Mouse (Mus musculus): ENCODE results near the gene Sat2.
A peak's percentile ranks its signal among the peaks of the same experiment; 100 is the strongest.

Sat2 gene

DNA sequence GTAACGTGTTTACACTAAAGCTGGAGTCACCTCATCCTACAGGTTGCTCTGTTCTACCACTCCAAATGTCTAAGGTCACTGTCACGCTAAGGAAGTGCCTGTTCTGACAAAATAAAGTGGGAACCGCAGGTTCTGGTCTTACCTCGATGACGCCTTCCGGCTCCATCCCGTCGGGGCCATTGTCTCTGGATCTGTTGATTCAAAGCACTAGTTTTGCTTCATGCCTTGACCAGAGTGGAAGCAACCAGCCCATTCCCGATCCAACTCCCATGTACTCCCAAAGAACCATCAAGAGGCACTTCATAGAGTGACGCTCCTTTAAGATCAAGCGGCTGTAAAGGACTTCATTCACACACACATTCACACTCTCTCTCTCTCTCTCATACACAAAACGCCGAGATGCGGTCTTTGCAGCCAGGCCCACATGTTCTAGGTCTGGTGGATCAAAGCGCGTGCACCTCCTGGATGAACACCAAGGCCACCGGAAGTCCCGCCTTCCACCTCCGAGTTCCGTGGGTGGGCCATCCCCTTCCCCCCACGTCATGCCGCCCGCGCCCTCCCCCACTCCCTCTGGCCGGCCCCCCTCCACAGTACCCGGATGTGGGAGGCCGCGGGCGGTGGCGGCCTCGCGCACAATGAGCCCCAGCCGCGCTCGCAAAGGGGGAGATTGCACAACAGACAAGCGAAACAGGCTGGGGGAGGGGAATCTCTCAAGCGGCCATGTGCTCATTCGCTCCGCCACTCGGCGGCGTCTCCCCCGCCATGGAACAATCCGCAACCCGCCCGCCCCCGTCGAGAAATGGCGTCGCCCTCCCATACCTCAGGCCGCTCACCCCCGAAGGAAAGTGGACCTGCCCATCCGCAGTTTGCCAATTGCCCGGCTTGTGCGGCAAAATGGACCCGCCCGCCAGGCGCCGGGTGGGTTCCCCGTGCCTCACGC is 49.2 kb downstream of the Sat2 start:
- DNase-seq (ENCODE audit: low read depth, low spot score) = peak; percentile 98

DNA sequence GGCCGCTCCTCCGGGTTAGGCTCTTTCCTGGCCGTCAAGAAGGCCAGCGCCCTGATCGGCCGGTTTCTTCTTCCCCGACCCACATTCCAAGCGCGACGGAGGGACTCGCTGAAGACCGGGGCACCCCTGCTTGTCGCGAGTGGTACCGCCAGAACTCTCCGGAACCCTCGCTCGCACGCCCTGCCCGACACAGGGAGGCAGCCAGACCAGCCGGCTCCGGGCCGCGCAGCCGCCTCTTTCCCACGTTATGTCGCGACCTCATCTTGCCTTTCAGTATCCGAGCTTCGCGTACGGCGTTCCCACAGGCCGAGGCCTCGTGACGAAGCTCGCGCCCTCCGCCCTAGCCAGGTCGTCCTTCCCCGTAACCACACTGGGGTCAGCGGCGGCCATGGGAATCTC is 49.9 kb downstream of the Sat2 start:
- no peak for DNase-seq (ENCODE audit: low read depth, low spot score)

GRCm38 (mm10) chr11:69672211-69672706 is 50.4 kb downstream of the Sat2 start, which contains the start of gene Eif4a1:
Gene Eif4a1 (minus strand): TSS chr11:69672423.
- DNase-seq (ENCODE audit: low read depth, low spot score) = peak; percentile 100

All from CD4-positive, CD25-positive, alpha-beta regulatory T cell, adult 2 months (primary cell).